Mouse (Mus musculus) thymus, postnatal 14 days (tissue): ENCODE data around the gene Ndufs6.

Source experiments
- DNase-seq: peaks from one replicate; pipeline ENCODE4 v3.0.0; 2021

Ndufs6 gene

GRCm38 (mm10) chr13:73305398-73306084 lies 22.8 kb downstream of the Ndufs6 start:
- DNase-seq, result no peak

DNA sequence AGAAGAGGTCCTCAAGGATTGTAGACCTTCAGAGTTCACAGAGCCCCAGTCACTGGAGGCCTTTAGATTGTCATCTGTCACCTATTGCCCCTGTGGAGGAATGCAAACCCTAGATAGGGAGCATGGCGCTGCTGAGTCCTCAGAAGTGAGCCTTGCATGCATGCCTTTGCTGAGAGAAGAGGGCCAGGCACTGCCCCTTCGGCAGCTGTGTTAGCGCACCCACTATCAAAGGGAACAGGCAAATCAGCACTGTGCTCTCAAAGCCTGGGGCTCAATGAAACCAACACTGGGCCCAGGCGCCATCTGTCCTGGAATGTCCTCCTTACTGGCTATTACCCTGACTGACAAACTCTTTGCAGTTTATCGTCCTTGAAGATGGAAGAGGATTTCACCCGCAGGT lies 23.6 kb downstream of the Ndufs6 start:
- DNase-seq, result no peak

DNA sequence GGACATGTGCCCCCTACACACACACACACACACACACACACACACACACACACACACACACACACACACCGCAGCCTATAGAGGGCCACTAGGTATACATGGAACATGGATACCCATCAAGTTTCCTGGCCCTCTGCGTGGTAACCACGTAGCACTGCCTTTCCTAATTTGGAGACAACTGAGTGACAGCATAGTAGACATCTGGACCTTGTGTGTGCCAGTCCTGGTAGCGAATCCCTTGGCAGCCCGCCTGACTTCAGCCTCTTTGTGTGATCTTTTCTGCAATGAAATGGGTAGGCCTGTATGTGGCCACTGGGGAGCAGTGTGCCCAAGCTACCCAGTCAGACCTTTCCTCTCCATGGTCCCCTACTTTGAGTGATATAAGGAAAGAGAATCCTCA lies 29.0 kb downstream of the Ndufs6 start:
- DNase-seq, result no peak

- no peak for DNase-seq
These were observed 29.6 kb downstream of the Ndufs6 start for GRCm38 (mm10) chr13:73298717-73299116.

DNA sequence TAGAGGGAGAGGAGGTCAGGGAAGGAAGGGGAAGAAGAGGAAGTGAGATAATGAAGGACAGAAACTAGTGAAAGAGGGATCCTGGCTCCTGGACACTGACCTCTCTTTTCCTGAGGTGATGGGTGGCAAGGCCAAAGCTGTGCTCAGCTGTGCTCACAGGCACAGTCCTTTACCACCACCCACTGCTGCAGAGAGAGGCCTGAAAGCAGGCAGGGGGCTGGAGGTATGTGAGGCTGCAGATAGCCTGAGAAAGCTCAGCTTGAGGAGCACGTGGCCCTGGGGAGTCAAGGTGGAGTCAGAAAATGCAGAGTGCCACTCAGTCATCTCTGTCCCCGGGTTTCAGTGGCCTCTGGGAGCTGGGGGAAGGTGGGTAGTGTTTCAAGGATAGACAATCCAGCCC lies 37.2 kb downstream of the Ndufs6 start:
- no peak for DNase-seq

DNA sequence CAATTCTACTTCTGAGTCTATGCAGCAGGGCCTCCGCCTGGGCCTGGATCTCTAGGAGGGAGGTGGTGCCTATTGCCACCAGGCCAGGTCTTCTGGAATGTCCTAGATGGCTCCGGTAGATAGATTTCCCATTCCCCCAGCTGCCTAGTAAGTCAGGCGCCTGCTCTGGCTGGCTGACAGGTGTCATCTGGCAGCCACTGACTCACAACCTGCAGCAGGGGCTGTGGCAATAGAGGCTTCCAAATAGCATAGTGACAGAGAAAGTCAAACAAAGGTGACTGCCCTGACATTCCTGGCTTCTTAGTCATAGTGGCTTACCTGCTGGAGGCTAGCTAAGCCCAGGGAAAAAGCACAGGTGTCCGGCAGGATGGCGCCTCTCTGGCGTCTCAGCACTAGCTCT lies 38.1 kb downstream of the Ndufs6 start:
- DNase-seq, result no peak

- DNase-seq, result no peak
These were observed 44.8 kb downstream of the Ndufs6 start for GRCm38 (mm10) chr13:73283534-73283933.

- no peak for DNase-seq
These were observed 45.9 kb downstream of the Ndufs6 start for GRCm38 (mm10) chr13:73282407-73282806.

GRCm38 (mm10) chr13:73279196-73279595 lies 49.1 kb downstream of the Ndufs6 start:
- no peak for DNase-seq

DNA sequence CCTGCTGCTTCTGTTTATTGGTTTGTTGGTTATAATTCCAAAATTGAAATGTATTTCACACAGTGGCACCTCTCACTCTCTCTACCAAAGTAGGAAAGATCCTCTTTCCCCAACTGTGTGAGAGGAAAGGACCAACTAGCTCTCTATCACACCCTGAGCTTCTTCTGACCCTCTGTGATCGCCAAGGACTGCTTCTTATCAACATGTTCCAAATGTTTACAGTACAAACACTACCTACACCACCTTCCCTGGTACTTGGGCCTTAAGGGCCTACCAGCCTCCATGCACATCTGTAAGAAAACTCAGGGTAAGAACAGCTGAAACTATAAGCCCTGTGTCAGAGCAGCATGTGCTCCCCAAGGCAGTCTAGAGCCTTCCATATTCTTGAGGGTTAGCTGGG lies 50.5 kb downstream of the Ndufs6 start:
- DNase-seq, result no peak

DNA sequence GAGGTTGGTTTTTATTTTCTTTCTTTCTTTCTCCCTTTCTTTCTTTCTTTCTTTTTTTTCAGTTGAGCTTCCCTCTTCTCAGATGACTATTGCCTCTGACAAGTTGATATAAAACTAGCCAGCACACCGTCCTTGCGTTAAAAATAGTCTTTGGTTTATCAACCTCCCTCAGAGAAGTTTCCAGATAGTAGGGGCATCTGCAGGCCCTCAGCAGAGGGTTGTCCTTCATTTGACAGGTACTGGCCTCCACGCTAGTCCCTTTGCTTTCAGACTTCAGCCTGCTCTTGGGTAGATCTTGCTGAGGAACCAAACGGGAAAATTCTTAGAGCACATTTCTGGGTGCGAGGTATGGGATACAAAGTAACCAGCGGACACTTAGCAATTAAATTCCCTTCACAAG lies 51.0 kb downstream of the Ndufs6 start:
- DNase-seq, result no peak

- no peak for DNase-seq
These were observed 54.8 kb downstream of the Ndufs6 start for GRCm38 (mm10) chr13:73273536-73273935.

- no peak for DNase-seq
These were observed 55.5 kb downstream of the Ndufs6 start for GRCm38 (mm10) chr13:73272794-73273282.

GRCm38 (mm10) chr13:73271336-73272242 lies 56.8 kb downstream of the Ndufs6 start:
- DNase-seq, result no peak

DNA sequence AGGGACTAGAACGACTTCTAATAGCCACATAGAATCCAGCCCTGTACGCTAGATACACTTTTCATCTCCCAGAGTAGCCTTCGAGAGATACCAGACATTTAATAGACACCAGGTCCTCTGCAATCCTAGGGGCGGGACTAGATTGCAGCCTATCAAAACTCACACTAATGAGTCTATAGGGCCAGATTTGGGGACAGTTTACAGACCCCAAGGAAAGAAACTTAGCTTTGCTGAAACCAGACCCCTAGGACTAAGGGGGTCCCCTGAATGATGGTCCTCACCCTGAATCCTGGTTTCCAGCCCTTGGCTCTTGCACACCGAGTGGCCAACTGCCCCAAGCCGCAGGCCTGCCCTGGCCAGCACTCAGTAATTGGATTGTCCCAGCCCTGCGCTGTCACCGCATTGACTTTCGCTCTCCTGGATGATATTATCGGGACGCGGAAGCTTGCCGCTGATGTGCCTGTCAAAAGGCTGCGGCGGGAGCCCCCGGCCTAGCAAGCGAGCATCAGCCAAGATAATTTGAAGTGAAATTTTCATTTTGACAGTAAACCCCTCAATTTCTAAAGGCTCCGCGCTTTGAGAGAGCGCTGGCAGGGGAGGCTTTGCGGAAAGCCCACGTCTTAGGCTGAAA lies 57.8 kb downstream of the Ndufs6 start:
- DNase-seq, result no peak

DNA sequence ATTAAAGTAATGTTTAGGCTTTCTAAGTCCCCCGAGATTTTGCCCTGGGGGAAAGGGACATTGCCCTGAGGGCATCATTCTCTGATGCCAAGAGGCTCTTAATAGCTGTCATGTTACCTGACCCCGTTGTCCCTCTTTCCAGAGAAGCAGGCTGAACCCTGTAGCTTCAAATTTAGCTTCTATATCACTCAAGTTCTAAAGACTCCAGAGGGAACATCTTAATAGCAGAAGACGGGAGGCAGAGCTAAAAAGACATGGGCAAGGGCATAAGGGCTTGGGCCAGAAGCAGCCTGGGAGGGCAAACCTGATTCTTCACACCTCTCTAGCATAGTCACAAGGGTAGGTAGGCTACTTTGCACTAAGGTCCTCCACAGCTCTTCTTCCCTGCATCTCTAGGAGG lies 58.5 kb downstream of the Ndufs6 start:
- no peak for DNase-seq
